Mouse (Mus musculus) testis, adult 2 months (tissue): ENCODE measurements at regions not wholly inside any gene's neighbourhood (a gene's known extent, or its start where the extent isn't known, plus 50 kb on each side); places are given as distances from the start of the nearest gene placed in this dataset.

Experiments
- CTCF ChIP-seq: fragments of 200-500 bp; IDR thresholded peaks from 2 replicates; pipeline ENCODE4 v1.5.1; 2012; ENCODE audit warnings: low read depth, mild to moderate bottlenecking, inconsistent platforms, low read length, moderate library complexity; ENCODE audit not compliant: control insufficient read depth, insufficient read depth, insufficient replicate concordance
- POLR2A ChIP-seq: fragments of 200-500 bp; IDR thresholded peaks from 2 replicates; pipeline ENCODE4 v1.6.1; 2012; ENCODE audit warnings: low read depth, mild to moderate bottlenecking, inconsistent platforms, low read length, moderate library complexity; ENCODE audit not compliant: control insufficient read depth

- TF ChIP-seq CTCF (no peak), POLR2A (no peak)
Measured at GRCm38 (mm10) chr8:86401946-86402345, 178.5 kb downstream of the Abcc12 start.
